Mouse (Mus musculus) gastrocnemius, postnatal 4 days (tissue): Measurements from ENCODE around the gene Smpd1. TPM values are rescaled to one million over a fixed set of nuclear protein-coding genes. Genes with fewer than 3 reads are reported as not detected.

Source experiments
- DNase-seq, 2 experiments: peaks; one replicate each; pipeline ENCODE4 v3.0.0; 2021 to 2022; ENCODE audit warnings: low spot score in 2 of 2, mixed read lengths in 2 of 2
- long read RNA-seq, 2 experiments: library from polyadenylated mRNA; stranded (forward); transcript quantifications; one replicate each; pipeline ENCODE4 v2.0.0; 2021
- total RNA-seq, 2 experiments: library from RNA; stranded (reverse); gene quantifications; 2 replicates each; pipeline ENCODE4 v1.2.3; 2021

The Smpd1 gene
- 10 to 100 TPM; 36.3 to 39.2 TPM for total RNA-seq
- long read RNA-seq, experiment 1, transcript Smpd1-201 (6 exons, 2,412 nt), result major isoform, 91 of 94 reads
- long read RNA-seq, experiment 1, partial matches to known transcripts, result 2 of 94 reads
- long read RNA-seq, experiment 1, other reads (novel, unspliced or antisense), result 1 of 94 reads
- long read RNA-seq, experiment 2, transcript Smpd1-201 (6 exons, 2,412 nt), result major isoform, 97 of 102 reads
- long read RNA-seq, experiment 2, partial matches to known transcripts, result 2 of 102 reads
- long read RNA-seq, experiment 2, other reads (novel, unspliced or antisense), result 3 of 102 reads

DNA sequence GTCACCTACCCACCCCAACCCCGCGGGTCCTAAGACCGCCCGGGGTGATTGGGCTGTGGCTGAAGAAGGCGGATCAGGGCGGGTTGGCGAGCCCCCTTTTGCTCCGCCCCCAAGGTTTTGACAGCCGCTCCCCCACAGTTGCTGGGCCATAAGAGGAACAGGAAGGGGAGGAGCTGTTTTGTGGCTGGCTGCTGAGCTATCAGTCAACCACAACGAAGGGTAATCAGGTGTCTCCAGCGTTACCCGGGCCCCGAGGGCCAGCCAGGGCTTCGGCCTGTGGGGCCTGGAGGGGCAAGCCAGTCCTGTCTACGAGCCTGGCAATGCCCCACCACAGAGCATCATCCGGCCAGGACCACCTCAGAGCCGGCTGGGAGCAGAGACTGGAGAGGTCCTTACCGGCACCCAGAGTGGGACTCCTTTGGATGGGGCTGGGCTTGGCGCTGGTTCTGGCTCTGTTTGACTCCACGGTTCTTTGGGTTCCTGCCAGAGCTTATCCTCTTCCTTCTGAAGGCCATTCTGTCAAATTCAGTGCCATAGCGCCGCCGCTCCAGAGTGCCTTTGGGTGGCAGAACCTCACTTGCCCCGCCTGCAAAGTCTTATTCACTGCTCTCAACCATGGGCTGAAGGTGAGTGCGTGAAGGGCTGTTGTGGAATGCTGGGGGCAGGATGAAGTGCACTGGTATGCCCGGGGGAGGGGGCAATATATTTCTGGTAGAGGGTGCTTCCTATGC is at the start of gene Smpd1:
TSS of gene Smpd1 (plus strand) at position 149 of the 731 bp plus-strand sequence.
- peak; percentile 64 to 86 for DNase-seq

DNA sequence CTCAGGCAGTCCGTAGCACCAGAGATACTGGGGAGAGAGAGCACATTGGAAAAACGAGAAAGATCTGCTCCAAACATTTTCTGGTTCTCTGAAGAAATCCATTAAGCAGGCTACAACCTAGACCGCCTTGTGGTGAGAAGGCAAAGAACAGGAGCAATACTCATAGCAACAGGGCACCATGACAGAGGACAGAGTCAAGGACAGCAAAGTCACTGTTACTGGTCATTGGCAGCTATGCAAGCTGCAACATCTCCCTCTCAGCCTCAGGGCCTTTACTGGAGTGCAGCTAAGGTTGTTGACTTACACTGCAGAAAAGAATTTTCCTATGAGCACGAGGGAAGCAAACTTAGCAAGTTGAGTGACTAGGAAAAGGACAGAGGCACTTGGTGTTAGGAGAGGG is 46.9 kb upstream of the Smpd1 start:
- no peak for DNase-seq

DNA sequence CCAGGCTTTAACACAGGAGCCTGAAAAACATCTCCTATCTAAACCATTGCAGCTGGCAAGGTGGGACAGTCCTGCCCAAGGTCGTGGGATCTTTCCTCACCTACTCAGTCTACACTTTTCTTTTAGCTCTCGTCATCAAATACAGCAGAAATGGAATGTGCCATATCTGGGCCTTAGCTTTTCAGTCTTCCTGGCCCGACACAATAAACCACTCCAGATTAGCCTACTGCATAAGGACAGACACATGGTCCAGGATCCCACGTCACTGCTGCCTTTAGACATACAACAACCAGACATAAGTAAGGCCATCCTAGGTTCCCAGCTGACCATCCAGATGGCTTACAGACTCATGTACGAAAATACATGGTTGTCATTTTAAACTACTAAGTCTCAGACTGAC is 44.0 kb upstream of the Smpd1 start:
- no peak for DNase-seq

DNA sequence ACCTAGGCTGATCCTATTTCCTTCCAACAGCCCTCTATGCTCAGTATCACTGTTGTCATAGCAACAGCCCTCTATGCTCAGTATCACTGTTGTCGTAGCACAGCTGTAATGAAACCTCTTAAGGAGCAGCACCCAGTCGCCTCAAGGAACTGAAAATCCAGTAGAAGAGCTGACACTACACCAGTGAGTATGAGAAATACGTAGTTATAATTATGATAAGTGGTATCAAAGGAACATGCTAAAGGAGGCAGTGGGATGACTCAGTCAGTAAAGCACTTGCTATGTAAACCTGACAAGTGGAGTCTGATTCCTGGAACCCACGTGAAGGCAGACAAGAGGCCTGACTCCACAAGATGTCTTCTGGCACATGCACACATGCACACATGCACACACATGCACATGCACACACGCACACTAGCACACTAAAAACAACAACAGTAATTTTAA is 40.3 kb upstream of the Smpd1 start:
- DNase-seq, result no peak

DNA sequence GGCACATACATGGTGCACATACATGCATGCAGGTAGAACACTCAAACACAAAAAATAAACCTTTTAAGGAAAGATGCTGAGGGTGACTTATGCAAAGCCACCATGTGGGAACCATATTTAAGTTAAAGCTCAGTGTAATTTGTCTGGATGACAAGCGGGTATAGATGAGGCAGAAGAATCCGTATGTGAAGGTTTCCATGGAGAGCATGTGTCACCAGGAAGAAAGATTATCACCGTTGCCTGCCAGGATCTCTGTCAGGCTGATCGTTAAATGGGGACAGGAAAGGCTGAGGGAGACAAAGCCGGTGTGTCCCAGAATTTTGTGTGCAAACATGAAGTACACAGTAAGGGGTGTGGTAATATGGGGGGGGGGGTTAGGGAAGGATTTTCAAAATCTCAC is 39.6 kb upstream of the Smpd1 start:
- no peak for DNase-seq

DNA sequence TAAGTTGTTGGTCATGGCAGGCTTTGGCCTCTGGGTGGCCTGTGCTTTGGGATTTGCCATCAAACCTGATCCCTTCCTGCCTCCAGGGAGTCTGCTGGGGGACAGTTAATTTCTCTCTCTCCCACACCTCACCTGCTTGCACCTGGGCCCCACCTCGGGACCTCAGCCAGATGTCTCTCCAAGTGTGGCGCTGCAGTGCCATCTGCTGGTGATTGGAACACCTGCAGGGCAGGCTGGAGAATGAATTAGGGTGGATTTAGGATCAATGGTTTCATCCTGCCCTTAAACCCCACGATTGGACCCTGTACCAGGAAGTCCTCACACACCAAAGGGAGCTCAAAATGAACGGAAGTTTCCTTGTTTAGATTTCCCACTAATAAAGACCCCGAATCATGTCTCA is 39.0 kb upstream of the Smpd1 start:
- DNase-seq, result peak; percentile 24 to 38

DNA sequence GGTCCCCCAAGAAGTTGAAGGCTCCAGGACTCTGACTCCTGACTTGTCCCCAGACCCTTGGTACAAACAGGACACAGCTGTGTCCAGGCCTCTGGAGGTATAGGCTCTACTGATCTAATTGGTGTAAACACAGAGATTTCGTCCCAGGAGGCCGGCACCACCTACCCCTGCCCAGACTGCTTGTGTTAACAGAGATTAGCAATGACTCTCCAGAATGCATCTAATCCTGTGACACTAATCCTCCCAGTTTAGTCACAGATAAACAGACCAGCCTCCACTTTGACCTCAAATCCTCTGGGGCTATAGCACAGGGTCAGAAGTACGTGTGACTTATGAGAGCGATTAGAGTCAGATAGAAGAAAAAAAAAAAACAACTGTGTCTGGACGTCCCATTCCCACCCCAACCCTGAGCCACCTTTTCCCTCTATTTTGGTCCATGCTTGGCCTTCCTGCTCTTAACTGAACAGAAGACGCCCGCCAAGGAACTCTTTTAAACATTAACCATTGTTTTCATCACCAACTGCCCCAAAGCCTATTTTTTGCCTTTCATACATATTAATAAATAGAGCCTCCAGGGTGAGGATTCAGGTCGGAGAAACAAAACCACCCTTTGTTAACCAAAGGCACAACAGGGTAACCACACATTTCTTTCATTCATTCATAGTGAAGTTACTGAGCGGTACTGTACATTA is 37.3 kb upstream of the Smpd1 start:
- DNase-seq, result no peak

DNA sequence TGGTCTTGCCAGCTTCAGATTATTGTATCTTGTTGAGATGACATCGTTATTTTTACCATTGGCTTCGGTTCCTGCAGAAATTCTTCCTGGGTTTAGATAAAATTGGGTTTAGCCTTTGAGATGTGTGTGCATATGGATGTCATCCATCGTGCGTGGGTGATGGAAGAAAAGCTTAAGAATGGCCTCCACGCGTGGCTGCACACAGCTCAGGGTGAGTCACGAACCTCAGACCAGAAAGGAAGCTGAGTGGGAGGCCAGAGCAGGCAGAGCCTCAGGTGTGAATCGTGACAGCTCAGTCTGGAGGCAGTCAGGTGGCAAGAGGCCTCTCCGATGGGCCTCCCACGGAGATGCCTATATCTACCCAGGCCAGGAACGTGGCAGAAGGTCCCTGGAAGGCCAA is 34.8 kb upstream of the Smpd1 start:
- DNase-seq, result no peak

DNA sequence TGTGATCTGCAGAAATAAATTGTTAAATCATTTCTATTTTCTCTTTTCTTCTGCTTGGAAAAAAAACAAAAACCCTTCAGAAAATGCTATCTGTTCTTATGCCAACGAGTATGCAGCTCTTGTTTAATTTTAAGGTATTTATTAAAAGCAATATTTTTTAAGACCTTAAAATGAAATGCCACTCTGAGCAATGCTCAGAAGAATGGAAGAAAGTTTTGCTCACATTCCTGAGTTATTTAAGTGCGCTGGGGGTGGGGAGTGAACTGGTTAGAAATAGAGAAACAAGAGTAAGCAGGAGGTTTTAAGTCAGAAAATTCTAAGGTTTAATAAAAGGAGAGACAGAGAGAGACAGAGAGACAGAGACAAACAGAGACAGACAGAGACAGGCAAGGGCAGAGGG is 34.4 kb upstream of the Smpd1 start:
- no peak for DNase-seq

DNA sequence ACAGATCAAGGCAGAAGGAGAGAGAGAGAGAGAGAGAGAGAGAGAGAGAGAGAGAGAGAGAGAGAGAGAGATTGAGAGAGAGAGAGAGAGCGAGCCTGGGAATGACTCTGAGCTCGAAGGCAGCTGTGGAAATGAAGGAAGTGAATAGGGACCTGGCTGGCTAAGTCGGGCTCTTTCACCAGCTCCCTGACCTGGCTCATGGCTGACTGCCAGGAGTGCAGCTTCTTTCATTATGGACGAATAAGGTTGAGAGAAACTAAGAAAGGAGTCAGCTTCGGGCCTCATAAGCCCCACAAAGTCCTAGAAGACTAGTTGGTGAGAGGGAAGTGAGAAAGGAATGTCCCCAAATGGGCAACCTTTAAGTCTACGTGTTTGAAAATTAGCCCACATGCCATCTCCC is 34.0 kb upstream of the Smpd1 start:
- DNase-seq, result no peak

DNA sequence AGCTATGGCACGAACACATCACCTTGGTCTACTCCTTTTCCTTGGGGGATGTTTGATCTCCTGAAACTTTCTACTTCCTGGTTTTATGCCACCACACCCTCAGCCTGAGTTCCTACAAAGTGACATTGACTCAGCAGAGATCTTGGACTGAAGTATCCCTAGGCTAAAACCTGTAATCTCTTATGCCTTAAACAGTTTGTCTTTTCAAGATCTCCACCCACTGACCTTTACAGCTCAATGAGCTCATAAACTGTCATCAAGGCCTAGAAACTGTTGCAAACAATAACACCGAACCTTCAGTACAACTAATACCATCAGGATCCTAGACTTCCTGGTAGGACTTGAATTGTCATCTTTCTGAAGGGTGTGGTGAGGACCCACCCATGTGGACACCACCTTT is 29.9 kb upstream of the Smpd1 start:
- DNase-seq, result no peak

DNA sequence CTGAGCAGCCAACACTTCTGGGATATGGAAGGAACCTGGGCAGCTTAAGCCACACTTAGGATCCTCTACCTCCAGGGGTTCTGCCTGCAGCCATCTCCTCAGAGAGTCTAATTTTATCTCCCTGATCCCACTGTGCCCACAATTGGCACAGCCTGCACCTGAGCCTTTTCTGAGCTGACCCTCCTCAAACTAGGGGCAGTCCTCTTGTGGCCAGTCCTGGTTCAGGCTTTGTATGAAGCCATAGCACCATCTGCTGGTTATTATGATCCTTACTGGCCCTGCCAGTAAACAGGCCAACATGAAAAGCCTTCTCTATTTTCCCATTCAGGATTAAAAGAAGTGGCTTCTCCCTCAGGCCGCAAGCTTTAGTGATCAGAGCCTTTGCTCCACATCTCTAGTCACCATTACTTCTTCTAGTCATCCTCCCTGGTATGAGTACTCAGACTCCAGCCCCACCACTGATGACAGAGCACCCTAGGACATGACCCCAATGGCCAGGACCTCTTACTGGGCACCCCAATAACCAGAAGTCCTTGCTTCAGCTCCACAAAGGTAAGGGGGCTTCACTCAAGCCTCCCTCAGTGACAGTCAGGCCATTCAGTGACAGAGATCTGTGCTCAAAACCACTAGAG is 26.7 kb upstream of the Smpd1 start:
- no peak for DNase-seq

DNA sequence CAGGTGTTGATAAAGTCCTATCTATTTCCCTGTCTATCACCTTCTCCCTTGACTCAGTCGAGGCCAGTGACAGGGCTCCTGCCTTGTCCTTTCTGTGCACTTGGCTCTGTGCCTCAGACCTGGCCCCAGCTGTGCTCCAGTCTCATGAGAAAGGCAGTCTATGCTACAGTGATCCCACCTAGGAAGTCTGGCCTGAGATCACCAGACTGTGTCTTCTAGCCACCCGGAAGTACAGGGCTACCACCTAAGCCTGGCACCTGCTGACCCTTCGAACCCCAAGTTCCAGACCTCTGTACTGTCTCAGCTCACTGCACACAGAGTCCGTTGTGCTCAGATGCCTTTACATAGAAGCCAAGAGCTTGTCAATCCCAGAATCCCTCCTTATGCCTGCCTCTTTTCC is 26.1 kb upstream of the Smpd1 start:
- DNase-seq, result no peak

DNA sequence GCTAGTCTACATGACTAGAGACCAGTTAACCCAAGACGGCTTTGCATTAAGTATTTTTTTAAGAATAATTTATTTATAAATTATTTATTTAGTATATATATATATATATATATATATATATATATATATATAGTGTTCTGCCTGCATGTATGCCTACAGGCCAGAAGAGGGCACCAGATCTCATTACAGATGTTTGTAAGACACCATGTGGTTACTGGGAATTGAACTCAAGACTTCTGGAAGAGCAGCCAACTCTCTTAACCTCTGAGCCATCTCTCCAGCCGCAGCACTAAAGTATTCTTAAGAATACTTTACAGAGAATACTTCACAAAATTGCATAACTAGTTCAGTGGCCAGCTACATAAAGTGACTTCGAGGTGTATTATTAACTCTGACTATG is 20.0 kb upstream of the Smpd1 start:
- no peak for DNase-seq

DNA sequence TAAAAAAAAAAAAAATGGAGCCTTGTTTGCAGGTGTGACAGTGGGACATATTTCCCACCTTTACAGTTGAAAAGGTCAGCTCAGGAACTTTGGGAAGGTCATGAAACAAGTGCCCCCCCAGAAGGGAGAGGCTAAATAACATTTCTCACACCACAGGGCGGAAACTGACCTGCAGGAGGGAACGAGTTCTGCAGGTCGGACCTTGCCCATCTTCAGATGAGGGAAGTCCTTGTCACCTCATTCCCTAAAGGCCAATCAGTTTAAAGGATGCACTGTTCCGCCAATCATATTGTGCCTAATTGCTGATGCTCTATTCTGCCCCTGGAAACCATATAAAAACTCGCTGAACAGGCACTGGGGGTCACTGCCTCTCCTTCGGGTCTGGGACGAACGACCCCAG is 8.2 kb upstream of the Smpd1 start:
- DNase-seq, result no peak

DNA sequence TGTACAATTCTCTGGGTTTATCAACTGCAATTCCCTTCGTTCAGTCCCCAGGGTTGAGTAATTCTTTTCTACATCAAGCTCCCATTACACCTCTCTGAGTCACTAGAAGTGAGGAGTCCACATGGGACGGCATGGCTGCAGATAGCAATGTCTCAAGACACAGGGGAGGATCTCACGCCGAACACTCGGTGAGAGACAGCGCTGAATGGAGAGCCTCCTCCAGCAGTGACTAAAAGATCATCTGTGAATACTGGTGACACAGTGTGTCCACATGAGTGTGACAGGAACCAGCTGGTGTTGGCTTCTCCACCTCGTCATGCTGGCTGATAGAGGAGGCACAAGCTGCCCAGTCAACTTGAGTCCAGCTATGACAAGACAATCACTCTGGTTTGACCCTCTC is 6.2 kb upstream of the Smpd1 start:
- no peak for DNase-seq

DNA sequence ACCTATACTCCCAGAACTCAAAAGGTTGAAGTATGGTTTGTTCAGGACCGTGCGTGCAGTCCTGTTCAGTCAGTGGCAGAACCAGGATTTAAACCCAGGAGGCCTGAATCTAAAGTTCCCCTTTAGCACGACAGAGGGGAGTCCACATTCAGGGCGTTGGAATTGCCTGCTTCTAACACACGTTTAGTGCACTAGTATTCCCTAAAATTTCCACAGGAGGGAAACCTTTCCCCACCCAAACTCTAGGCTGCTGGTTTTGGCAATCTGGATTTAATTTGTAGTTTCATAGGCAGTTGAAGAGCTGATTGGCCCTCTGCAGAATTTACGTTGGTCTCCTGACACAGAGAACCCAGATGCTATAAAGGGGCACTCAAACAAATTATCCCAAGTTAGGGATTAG is 5.1 kb upstream of the Smpd1 start:
- DNase-seq, result no peak

DNA sequence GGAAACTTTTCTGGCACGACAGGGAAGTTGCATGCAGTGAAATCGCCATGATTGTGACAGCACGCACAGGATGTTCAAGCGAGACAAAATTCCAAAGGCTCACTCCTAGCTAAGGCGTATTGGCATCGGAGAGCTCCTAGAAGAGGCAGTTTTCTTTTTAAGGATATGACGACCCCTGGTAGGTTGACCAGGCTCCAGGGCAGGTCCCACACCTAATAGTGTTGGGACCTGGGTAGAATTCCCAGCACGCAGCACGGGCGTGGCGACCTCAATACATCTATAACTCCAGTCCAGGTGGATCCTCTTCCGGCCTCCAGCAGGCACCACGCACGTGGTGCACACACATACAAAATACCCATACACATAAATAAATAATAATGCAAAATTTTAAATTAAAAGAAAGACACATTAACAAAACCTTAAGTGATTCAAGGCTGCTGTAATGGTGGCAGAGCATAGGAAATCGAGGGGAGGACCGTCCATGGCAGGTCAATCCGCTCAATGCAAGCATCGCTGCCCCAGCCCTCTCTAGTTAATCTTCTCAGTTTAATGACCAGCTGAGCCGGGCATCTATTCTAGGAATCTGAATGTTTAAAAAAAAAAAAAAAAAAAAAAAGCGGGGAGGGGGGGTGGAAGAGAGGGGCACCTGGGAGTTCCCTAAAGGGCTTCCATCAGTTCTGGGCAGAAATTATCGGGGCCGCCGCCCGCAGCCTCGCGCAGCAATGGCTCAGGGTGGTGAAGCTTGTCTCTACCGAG is 526 bp upstream of the Smpd1 start:
- no peak for DNase-seq

DNA sequence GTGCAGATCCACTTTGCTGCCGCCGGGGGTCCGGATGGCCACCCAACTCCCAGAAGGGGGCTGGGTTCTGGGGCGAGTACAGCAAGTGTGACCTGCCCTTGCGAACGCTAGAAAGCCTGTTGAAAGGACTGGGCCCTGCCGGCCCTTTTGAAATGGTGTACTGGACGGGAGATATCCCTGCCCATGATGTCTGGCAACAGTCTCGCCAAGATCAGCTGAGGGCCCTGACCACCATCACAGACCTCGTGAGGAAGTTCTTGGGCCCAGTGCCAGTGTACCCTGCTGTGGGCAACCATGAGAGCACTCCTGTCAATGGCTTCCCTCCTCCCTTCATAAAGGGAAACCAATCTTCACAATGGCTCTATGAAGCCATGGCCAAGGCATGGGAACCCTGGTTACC is 1.4 kb downstream of the Smpd1 start:
- no peak for DNase-seq

DNA sequence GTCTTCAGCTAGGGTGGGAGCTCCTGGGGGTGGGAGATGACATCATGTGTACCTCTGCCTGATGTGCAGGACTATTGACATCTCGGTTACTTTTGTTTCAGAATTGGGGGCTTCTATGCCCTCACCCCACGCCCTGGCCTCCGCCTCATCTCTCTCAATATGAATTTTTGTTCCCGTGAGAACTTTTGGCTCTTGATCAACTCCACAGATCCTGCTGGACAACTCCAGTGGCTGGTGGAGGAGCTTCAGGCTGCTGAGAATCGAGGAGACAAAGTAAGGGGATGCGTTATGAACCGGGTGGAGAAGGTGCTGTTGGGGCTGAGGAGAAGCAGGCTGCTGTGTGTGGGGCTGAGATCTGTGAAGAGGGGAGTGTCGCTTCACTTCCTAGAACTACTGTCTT is 2.2 kb downstream of the Smpd1 start:
- no peak for DNase-seq

DNA sequence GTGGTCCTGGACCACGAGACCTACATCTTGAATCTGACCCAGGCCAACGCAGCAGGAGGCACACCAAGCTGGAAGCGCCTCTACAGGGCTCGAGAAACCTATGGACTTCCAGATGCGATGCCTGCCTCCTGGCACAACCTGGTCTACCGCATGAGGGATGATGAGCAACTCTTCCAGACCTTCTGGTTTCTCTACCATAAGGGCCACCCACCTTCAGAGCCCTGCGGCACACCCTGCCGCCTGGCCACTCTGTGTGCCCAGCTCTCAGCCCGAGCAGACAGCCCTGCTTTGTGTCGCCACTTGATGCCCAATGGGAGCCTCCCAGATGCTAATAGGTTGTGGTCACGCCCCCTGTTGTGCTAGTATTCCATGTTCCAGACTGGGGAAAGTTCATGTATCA is 3.5 kb downstream of the Smpd1 start:
- DNase-seq, result no peak
